Mouse (Mus musculus) gastrocnemius, postnatal 25 days (tissue): Measurements from ENCODE around the gene Obscn. TPM values are rescaled to one million over a fixed set of nuclear protein-coding genes. Genes with fewer than 3 reads are reported as not detected.

Experiments
- DNase-seq: peaks from one replicate; pipeline ENCODE4 v3.0.0; 2022
- total RNA-seq, 2 experiments: library from RNA; stranded (reverse); gene quantifications; 1 replicate in 1 of 2; 2 replicates in 1 of 2; pipeline ENCODE4 v1.2.3; 2021

Gene Obscn
- total RNA-seq, 2 experiments from 2014 or later, result 1,440 to 1,520 TPM

GRCm38 (mm10) chr11:59141772-59142370 is 5.7 kb upstream of the Obscn start:
- peak; percentile 45 for DNase-seq

GRCm38 (mm10) chr11:59138537-59139486 is 2.6 kb upstream of the Obscn start:
- peak; percentile 81 for DNase-seq

- peak; percentile 55 for DNase-seq
Measured at GRCm38 (mm10) chr11:59136994-59137706, 948 bp upstream of the Obscn start.

GRCm38 (mm10) chr11:59135051-59135820 is 966 bp downstream of the Obscn start:
- DNase-seq, result no peak

- DNase-seq, result no peak
Measured at GRCm38 (mm10) chr11:59134373-59134997, 1.7 kb downstream of the Obscn start.

GRCm38 (mm10) chr11:59132065-59132464 is 4.1 kb downstream of the Obscn start:
- no peak for DNase-seq

GRCm38 (mm10) chr11:59131348-59131919 is 4.8 kb downstream of the Obscn start:
- DNase-seq, result peak; percentile 36

- no peak for DNase-seq
Measured at GRCm38 (mm10) chr11:59130782-59131181, 5.4 kb downstream of the Obscn start.

GRCm38 (mm10) chr11:59105945-59106344 is 30.3 kb downstream of the Obscn start:
- DNase-seq, result no peak

- no peak for DNase-seq
Measured at GRCm38 (mm10) chr11:59102324-59102723, 33.9 kb downstream of the Obscn start.

GRCm38 (mm10) chr11:59098339-59098738 is 37.9 kb downstream of the Obscn start:
- DNase-seq, result no peak

GRCm38 (mm10) chr11:59097770-59098169 is 38.4 kb downstream of the Obscn start:
- no peak for DNase-seq

GRCm38 (mm10) chr11:59094213-59094612 is 42.0 kb downstream of the Obscn start:
- DNase-seq, result no peak

GRCm38 (mm10) chr11:59087581-59087980 is 48.6 kb downstream of the Obscn start:
- DNase-seq, result no peak

- DNase-seq, result no peak
Measured at GRCm38 (mm10) chr11:59085200-59085599, 51.0 kb downstream of the Obscn start.

GRCm38 (mm10) chr11:59083125-59083524 is 53.1 kb downstream of the Obscn start:
- no peak for DNase-seq

GRCm38 (mm10) chr11:59078311-59078710 is 57.9 kb downstream of the Obscn start:
- DNase-seq, result peak; percentile 68

- DNase-seq, result no peak
Measured at GRCm38 (mm10) chr11:59070321-59070720, 65.9 kb downstream of the Obscn start.

- DNase-seq, result no peak
Measured at GRCm38 (mm10) chr11:59068922-59069321, 67.3 kb downstream of the Obscn start.

GRCm38 (mm10) chr11:59068433-59068832 is 67.8 kb downstream of the Obscn start:
- DNase-seq, result no peak

GRCm38 (mm10) chr11:59067921-59068320 is 68.3 kb downstream of the Obscn start:
- DNase-seq, result no peak
